Mouse (Mus musculus): ENCODE measurements around the gene Prr22.

- TF ChIP-seq POLR2A (IDR thresholded peaks at IDR 0.05; ENCODE audit: low read depth, low read length) (no peak), CTCF (IDR thresholded peaks at IDR 0.05; ENCODE audit: borderline replicate concordance, insufficient read depth, low read length) (no peak)
Observed at GRCm38 (mm10) chr17:56780291-56780978, 10.4 kb downstream of the Prr22 start.
